Mouse (Mus musculus) megakaryocyte, embryonic 14.5 days (primary cell): ENCODE measurements around the gene Gsc.

Experiments
- FLI1 ChIP-seq: IDR thresholded peaks from 2 replicates; pipeline ENCODE4 v1.6.1; 2012; ENCODE audit warnings: low read length, inconsistent platforms, mixed read lengths
- GATA1 ChIP-seq: IDR thresholded peaks from 3 replicates; pipeline ENCODE4 v1.6.1; 2012; ENCODE audit warnings: mixed read lengths, low read length, inconsistent platforms, borderline replicate concordance

- TF ChIP-seq GATA1 (no peak), FLI1 (no peak)
These were observed at the start of gene Gsc for GRCm38 (mm10) chr12:104472601-104473424.
